Mouse (Mus musculus): Measurements from ENCODE around the gene Slamf9.
A peak's percentile ranks its signal among the peaks of the same experiment; 100 is the strongest.

Gene Slamf9

GRCm38 (mm10) chr1:172475054-172475741 lies at the start of gene Slamf9:
Gene Slamf9 (plus strand): TSS chr1:172475358.
- DNase-seq (ENCODE audit: inconsistent age in 2 of 2, low spot score in 1 of 2), result no peak

- DNase-seq (ENCODE audit: inconsistent age in 2 of 2, low spot score in 1 of 2), result no peak
These were observed 48.7 kb upstream of the Slamf9 start for GRCm38 (mm10) chr1:172426419-172426818.

- no peak for DNase-seq (ENCODE audit: inconsistent age in 2 of 2, low spot score in 1 of 2)
These were observed 47.3 kb upstream of the Slamf9 start for GRCm38 (mm10) chr1:172427841-172428240.

DNA sequence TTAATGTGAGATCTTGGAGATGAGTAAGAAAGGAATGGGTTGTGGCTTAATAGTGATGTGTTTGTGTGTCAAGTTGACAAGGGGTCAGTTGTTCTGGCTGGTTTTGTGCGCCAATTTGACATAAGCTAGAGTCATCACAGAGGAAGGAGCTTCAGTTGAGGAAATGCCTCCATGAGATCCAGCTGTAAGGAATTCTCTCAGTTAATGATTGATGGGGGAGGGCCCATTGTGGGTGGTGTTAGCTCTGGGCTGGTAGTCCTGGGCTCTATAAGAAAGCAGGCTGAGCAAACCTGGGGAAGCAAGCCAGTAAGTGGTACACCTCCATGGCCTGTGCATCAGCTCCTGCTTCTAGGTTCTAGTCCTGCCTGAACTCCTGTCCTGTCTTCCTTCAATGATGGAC lies 46.5 kb upstream of the Slamf9 start:
- no peak for DNase-seq (ENCODE audit: inconsistent age in 2 of 2, low spot score in 1 of 2)

- DNase-seq (ENCODE audit: inconsistent age in 2 of 2, low spot score in 1 of 2), result no peak
These were observed 44.4 kb upstream of the Slamf9 start for GRCm38 (mm10) chr1:172430731-172431220.

DNA sequence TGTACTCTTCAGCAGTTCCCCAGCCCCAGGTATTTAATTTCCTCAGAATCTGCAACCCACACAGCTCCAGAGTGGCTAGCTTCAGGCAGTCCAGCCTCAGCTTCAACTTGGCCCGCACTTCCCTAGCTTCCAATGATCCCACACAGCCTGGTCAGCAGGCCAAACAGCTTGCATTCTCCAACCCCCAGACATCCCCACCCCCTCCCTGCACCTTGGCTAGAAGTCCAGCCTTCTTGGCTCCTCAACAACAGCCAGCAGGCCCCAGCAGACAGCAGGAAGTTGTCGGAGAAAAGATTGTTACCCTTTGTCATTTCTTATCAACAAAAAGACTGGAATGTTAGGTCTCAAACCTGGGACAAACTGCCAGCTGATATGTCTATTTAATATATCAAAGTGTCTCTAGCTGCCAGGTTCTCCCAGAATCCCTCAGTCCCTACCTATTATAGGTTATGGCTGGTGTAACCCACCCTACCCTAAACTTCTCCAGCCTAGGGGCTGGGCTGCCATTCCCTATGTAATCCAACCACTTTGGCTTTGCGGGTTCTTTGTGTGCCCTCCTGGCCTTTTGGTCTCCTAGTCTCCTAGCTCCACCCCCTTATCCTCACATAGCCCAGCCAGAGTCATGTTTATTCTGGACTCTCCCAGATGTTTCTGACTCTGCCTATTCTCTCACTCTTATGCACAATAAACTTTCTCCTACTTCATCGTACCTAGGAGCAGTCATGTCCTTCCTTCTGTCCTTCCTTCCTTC lies 43.1 kb upstream of the Slamf9 start:
- DNase-seq (ENCODE audit: inconsistent age in 2 of 2, low spot score in 1 of 2), result peak in 1 of 2 experiments; percentile 49

- DNase-seq (ENCODE audit: inconsistent age in 2 of 2, low spot score in 1 of 2), result no peak
These were observed 42.6 kb upstream of the Slamf9 start for GRCm38 (mm10) chr1:172432587-172432955.

- DNase-seq (ENCODE audit: inconsistent age in 2 of 2, low spot score in 1 of 2), result no peak
These were observed 41.9 kb upstream of the Slamf9 start for GRCm38 (mm10) chr1:172433012-172433850.

GRCm38 (mm10) chr1:172433851-172434165 lies 41.4 kb upstream of the Slamf9 start:
- DNase-seq (ENCODE audit: inconsistent age in 2 of 2, low spot score in 1 of 2), result no peak

DNA sequence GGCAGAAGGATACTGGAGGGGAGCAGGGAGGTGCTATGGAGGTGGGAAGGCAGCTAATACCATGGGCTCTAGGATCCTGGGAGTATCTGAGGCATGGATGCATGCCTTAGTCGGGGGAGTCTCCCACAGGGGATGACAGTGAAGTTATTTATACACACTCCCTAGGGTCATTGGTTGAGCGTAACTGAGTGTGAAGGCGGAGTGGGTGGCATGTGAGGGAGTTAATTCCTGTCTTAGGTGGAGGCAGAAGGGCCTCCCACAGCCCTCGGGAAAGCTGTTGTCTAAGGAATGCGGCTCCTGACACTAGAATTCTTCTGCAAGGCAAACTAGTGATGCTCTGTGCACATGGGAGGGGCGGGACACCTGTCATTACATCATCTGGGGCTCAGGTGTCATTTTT lies 38.4 kb upstream of the Slamf9 start:
- DNase-seq (ENCODE audit: inconsistent age in 2 of 2, low spot score in 1 of 2), result no peak

DNA sequence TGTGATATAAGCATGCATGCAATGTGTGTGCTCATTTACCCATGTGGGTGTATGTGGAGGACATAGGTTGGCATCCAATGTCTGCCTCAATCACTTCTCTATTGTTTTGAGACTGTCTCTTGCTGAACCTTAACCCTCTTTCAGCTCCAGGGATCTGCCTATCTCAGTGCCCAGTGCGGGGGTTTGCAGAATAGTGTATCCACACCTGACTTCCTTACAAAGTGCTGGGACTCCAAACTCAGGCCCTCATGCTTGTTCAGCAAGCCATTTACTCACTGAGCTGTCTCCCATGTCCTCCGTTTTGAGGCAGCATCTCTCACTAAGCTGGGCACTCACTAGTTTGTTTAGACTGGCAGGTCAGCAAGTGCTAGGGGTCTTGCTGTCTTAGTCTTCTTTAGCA lies 36.5 kb upstream of the Slamf9 start:
- DNase-seq (ENCODE audit: inconsistent age in 2 of 2, low spot score in 1 of 2), result no peak

- DNase-seq (ENCODE audit: inconsistent age in 2 of 2, low spot score in 1 of 2), result no peak
These were observed 34.6 kb upstream of the Slamf9 start for GRCm38 (mm10) chr1:172440521-172440920.

DNA sequence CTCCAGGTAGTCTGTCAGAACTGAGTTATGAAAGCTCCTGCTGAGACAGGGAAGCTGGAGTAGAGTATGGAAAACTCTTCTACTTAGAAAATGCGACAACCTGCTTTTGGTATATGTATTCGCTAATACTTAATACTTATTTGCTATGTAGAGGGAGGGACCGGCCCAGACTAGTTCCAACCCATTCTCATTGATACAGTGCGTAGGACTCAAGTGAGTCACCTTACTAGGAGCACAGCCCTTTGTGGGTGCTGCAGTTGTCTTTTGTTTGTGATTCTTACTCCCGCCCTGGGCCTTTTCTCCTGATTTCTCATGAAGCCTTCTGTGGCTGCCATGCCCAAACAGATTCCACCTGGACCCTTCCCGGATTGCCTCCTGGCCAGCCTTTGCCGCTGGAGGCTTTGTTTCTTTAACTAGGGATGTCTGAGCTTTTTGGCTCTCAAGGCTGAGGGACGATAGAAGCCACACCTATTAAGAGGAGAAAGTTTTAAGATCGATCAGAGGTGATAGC lies 33.2 kb upstream of the Slamf9 start:
- DNase-seq (ENCODE audit: inconsistent age in 2 of 2, low spot score in 1 of 2), result no peak

- no peak for DNase-seq (ENCODE audit: inconsistent age in 2 of 2, low spot score in 1 of 2)
These were observed 24.9 kb upstream of the Slamf9 start for GRCm38 (mm10) chr1:172450226-172450625.

GRCm38 (mm10) chr1:172450848-172451470 lies 24.2 kb upstream of the Slamf9 start:
- DNase-seq (ENCODE audit: inconsistent age in 2 of 2, low spot score in 1 of 2), result no peak

DNA sequence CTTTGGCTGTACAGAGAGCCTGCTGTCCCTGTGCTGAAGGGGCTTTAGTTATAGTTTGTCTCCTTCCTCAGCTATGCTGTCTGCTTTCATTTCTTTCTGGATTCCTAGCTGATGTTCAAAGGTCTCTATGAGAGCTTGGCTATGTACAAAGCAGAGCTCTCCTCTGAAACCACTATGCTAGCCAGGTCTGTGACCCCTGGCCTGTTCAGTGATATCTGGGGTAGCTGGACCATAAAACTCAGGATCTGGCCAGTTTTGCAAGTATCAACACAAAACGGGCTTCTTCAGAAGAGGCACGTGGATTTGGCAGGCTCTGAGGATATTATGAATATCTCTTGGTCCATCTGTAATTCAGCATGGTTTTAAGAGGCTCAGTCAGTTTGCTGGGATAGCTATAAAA lies 22.2 kb upstream of the Slamf9 start:
- no peak for DNase-seq (ENCODE audit: inconsistent age in 2 of 2, low spot score in 1 of 2)

DNA sequence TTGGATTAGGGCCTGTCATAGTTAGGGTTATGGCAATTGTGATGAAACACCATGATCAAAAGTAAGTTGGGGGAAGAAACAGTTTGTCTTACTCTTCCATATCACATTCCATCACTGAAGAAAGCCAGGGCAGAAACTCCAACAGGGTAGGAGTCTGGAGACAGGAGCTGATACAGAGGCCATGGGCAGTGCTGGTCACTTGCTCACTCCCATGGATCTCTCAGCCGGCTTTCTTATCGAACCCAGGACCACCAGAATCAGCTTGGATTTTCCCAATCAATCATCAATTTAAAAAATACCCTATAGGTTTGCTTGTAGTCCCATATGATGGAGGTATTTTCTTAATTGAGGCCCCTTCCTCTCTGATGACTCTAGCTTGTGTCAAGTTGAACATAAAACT lies 21.3 kb upstream of the Slamf9 start:
- DNase-seq (ENCODE audit: inconsistent age in 2 of 2, low spot score in 1 of 2), result no peak

DNA sequence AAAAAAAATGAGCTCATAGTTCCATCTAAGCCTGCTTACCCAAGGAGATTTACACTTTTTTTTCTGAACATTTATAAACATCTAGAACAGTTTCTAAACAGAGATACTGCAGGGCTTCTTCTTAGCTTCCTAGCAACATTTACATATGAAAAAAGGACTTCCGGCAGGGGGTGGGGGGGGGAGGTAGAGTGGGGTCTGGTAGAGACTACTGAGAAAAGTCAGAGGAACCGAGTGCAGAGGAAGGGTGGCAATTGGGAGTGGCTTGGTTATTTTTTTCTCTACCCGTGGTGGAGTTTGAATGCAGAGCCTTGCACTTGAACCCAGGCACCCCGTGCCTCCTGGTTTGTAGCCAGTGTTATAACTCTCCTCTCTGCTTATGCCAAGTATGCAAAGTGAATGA lies 19.7 kb upstream of the Slamf9 start:
- DNase-seq (ENCODE audit: inconsistent age in 2 of 2, low spot score in 1 of 2), result no peak

DNA sequence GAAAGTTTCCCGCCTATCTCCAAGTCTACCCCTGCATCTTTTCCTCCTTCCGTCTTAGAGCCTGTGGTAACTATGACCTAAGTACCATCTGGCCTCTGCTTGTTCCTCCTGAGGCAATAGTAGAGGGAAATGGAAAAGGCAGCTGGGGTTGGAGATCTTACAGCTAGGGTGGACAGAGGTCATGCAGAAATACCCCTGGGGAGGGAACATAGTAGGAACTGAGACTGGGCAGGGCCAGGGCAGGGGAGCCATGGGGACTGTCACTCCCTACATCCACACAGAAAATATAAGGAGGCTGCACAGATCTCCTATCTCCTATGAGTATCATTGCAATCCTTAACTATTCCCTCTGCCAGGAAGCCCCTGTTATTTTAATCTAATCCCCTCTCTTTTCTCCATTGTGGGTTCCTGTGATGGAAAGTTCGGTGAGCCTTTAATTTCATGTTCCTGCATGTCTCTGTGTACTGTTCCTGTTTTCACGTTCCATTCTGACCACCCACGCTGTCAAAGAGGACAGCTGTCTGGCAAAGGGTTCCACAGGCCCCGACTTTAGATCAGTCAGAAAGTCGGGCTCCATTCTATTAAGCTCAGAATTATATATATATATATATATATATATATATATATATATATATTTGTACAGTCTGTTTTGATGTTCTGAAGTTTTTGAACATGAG lies 19.0 kb upstream of the Slamf9 start:
- peak in 1 of 2 experiments; percentile 50 for DNase-seq (ENCODE audit: inconsistent age in 2 of 2, low spot score in 1 of 2)

DNA sequence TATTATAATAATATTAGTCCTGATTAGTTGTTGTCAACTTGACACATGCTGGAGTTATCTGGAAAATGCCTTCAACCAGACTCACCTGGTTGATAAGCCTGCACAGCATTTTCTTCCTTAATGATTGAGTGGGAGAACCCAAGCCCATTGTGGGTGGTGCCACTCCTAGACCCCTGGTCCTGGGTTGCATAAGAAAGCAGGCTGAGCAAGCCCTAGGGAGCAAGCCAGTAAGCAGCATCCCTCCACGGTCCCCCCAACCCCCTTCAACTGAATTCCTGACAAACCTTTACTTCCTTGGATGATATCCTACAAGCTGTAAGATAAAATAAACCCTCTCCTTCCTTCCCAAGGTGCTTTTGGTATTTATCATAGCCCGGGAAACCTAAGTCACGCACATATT lies 18.0 kb upstream of the Slamf9 start:
- DNase-seq (ENCODE audit: inconsistent age in 2 of 2, low spot score in 1 of 2), result no peak

- no peak for DNase-seq (ENCODE audit: inconsistent age in 2 of 2, low spot score in 1 of 2)
These were observed 17.1 kb upstream of the Slamf9 start for GRCm38 (mm10) chr1:172458041-172458440.
